20 mouse cellular contexts compared by ENCODE assay signal in the genomic region with DNA sequence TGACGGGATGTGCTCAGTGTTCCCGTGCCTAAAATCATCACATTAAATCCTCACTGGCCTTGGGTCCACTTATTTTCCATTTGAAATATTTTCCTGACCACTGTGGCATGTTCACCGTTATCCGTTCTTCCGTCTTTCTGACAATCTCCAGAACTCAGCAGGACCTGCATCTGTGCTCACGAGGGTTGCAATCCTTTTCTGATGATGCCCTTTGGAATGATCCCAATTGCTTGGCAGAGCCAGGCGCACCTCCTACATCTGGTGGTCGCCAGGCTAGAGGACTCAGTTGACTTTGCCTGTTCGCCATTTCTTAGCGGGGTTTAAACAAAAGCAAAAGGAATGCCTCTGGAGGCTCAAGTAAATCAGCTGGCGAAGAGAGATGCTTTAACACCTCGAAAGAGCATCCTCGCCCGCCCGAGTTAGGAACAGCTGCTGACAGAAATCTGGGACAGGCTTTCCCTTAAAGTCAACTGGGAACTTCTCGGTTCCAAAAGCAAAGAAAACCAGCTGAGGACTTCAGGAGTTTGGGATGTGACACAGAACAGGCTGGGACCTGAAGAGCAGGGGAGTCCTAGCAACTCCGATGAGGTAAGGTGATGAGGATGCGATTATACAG.
DNase-seq lines count a peak whose midpoint lies in the region.
"Had no signal": no experiment of that assay in that cellular context is flagged by ENCODE, and none has a peak within 500 bp of the region (broad histone marks: within the 10 kb centered on the region; RNA-seq: fewer than 3 reads in every experiment).

No protein-coding gene starts in this region.

- peaks cover 44% of the 10 kb centered on the region for H3K4me1 ChIP-seq in midbrain, embryonic 10.5 days
- H3K4me1 ChIP-seq: embryonic facial prominence, embryonic 15.5 days; lung, embryonic 15.5 days had no signal

- H3K27ac ChIP-seq in midbrain, embryonic 10.5 days (replicated peaks): no peak overlapping the region
- H3K27ac ChIP-seq: embryonic facial prominence, embryonic 15.5 days; heart, embryonic 10.5 days; hindbrain, embryonic 15.5 days; liver, embryonic 14.5 days; lung, embryonic 15.5 days; macrophage had no signal

- intact Hi-C loops in left cerebral cortex, postnatal 10 days (cut with DNase I): no loop called here
- intact Hi-C loops in left cerebral cortex, postnatal 25 days (cut with DNase I): no loop called here

- peak; percentile 15 to 53 for DNase-seq in frontal cortex, adult 2 months (ENCODE audit: extremely low spot score in 1 of 2, low spot score in 1 of 2)
- no peak for DNase-seq in frontal cortex, postnatal 25 days (ENCODE audit: low spot score in 2 of 2)
- peak; percentile 21 for DNase-seq in left cerebral cortex, adult 11 months (ENCODE audit: low spot score)
- DNase-seq in left cerebral cortex, postnatal 10 days (ENCODE audit: extremely low spot score in 1 of 2, low spot score in 2 of 2): no peak
- peak; percentile 10 to 52 for DNase-seq in left cerebral cortex, postnatal 25 days (ENCODE audit: low spot score in 2 of 2)
- peak; percentile 18 for DNase-seq in skeletal muscle tissue, adult 2 months (ENCODE audit: low read depth, low spot score)
- no peak for DNase-seq in retina, embryonic 14.5 days (ENCODE audit: low spot score)
- DNase-seq in midbrain, embryonic 10.5 days (ENCODE audit: low spot score): no peak
- DNase-seq: B cell, adult 2 months; gastrocnemius, postnatal 10 days; kidney, adult 18-20 months; kidney, postnatal 10 days; layer of hippocampus, postnatal 36 days; thymus, postnatal 36 days had no signal

- peaks cover 10% of the 10 kb centered on the region; the same call in 1 of the 2 replicates for H3K36me3 ChIP-seq in midbrain, embryonic 10.5 days
- H3K36me3 ChIP-seq: embryonic facial prominence, embryonic 15.5 days; heart, embryonic 10.5 days; hindbrain, embryonic 15.5 days; lung, embryonic 15.5 days had no signal

- peaks cover 15% of the 10 kb centered on the region for H3K27me3 ChIP-seq in midbrain, embryonic 10.5 days (ENCODE audit: low read depth, poor library complexity, severe bottlenecking)
- H3K27me3 ChIP-seq: embryonic facial prominence, embryonic 15.5 days; hindbrain, embryonic 15.5 days; lung, embryonic 15.5 days had no signal

- H3K9me3 ChIP-seq in midbrain, embryonic 10.5 days (replicated peaks): no peaks in the 10 kb centered on the region
- H3K9me3 ChIP-seq: embryonic facial prominence, embryonic 15.5 days; heart, embryonic 10.5 days; hindbrain, embryonic 15.5 days; lung, embryonic 15.5 days had no signal

- H3K4me3 ChIP-seq in midbrain, embryonic 10.5 days: no peak overlapping the region
- H3K4me3 ChIP-seq: embryonic facial prominence, embryonic 15.5 days; heart, embryonic 10.5 days; hindbrain, embryonic 15.5 days; lung, embryonic 15.5 days had no signal

- WGBS in midbrain, embryonic 10.5 days: 92% methylated on average over 18 of the region's 18 CpGs

Comparison
In these comparisons a context has a peak if more than half of its experiments do, and no peak if none do; other contexts are left out.
1. DNase-seq: peak in frontal cortex, adult 2 months (2 of 2), left cerebral cortex, adult 11 months (single experiment), left cerebral cortex, postnatal 25 days (2 of 2) and skeletal muscle tissue, adult 2 months (single experiment); none in frontal cortex, postnatal 25 days (0 of 2), left cerebral cortex, postnatal 10 days (0 of 2), retina, embryonic 14.5 days (single experiment) and midbrain, embryonic 10.5 days (single experiment).